Mouse (Mus musculus) monocyte, adult 5-6 weeks (primary cell): ENCODE results near the gene Rgs9. TPM values are rescaled to one million over a fixed set of nuclear protein-coding genes. Genes with fewer than 3 reads are reported as not detected.

Source experiments
- ATAC-seq: fragments of 153-309, 156-312 bp; replicated peaks from 2 replicates; pipeline ENCODE4 v1.8.0; 2017; ENCODE audit warnings: mild to moderate bottlenecking; ENCODE audit not compliant: low TSS enrichment, insufficient number of reproducible peaks, severe bottlenecking, poor library complexity, low FRiP score
- total RNA-seq: library from RNA; stranded (forward); fragments of 200-1000, 200-491, 200-594 nt; gene quantifications from 3 replicates; pipeline ENCODE4 v1.2.3, GENCODE M21; 2017

Rgs9 gene
- total RNA-seq, 1 experiment from 2014 or later = 0.19 TPM

- no peak for ATAC-seq
These were observed 98.2 kb downstream of the Rgs9 start for GRCm38 (mm10) chr11:109199612-109200293.

- ATAC-seq = no peak
These were observed 105.0 kb downstream of the Rgs9 start for GRCm38 (mm10) chr11:109192673-109193557.

GRCm38 (mm10) chr11:109188235-109188634 lies 109.7 kb downstream of the Rgs9 start:
- no peak for ATAC-seq

- ATAC-seq = no peak
These were observed 110.2 kb downstream of the Rgs9 start for GRCm38 (mm10) chr11:109187631-109188184.

GRCm38 (mm10) chr11:109181118-109181517 lies 116.8 kb downstream of the Rgs9 start:
- no peak for ATAC-seq

- no peak for ATAC-seq
These were observed 117.6 kb downstream of the Rgs9 start for GRCm38 (mm10) chr11:109180290-109180689.

- no peak for ATAC-seq
These were observed 119.0 kb downstream of the Rgs9 start for GRCm38 (mm10) chr11:109178788-109179518.

- ATAC-seq = no peak
These were observed 122.5 kb downstream of the Rgs9 start for GRCm38 (mm10) chr11:109175376-109175969.

Other genes with a start within 250 kb of the Rgs9 start
- not detected in 3 replicates for gene E030025P04Rik, start 153.8 kb downstream of the Rgs9 start, total RNA-seq
- 71.1 to 88.8 TPM (median 81.3 TPM) in 3 replicates for gene Gna13, start 64.7 kb upstream of the Rgs9 start, total RNA-seq
- gene 9930022D16Rik, start 115.8 kb upstream of the Rgs9 start, total RNA-seq = 0.85 to 6.5 TPM (median 1.6 TPM) in 3 replicates
- 32.6 to 34.9 TPM (median 33.6 TPM) in 3 replicates for gene Amz2, start 127.8 kb upstream of the Rgs9 start, total RNA-seq
- 0.96 to 2.5 TPM (median 1.1 TPM) in 3 replicates for gene Arsg, start 175.2 kb upstream of the Rgs9 start, total RNA-seq
- gene Slc16a6, start 175.5 kb upstream of the Rgs9 start, total RNA-seq = 9.1 to 20.3 TPM (median 11.3 TPM) in 3 replicates